ENCODE assay signal across 13 mouse cellular contexts in genomic region chr7:65430401-65430800, GRCm38 (mm10).
DNase-seq lines count a peak whose midpoint lies in the region; ATAC-seq and TF ChIP-seq lines count a peak whose summit lies in the region.
"Had no signal": no experiment of that assay in that cellular context is flagged by ENCODE, and none has a peak within 500 bp of the region (broad histone marks: within the 10 kb centered on the region; RNA-seq: fewer than 3 reads in every experiment).

No protein-coding gene starts in this region.

- peak overlapping the region; percentile 78 for H3K27ac ChIP-seq in layer of hippocampus, adult 2 months
- peak overlapping the region; percentile 72; the same call in 1 of the 2 replicates for H3K27ac ChIP-seq in cortical plate, adult 2 months (ENCODE audit: insufficient read depth, low read length)
- H3K27ac ChIP-seq: hindbrain, postnatal 0 days; liver, embryonic 13.5 days; midbrain, embryonic 15.5 days had no signal

- no peak for DNase-seq in layer of hippocampus, adult 2 months (ENCODE audit: low spot score in 2 of 2)
- no peak for DNase-seq in layer of hippocampus, postnatal 14 days (ENCODE audit: low spot score in 2 of 2)
- DNase-seq in lung, adult 18-20 months: peak; percentile 75 to 76
- no peak for DNase-seq in ovary, postnatal 36 days (ENCODE audit: low spot score)
- no peak for DNase-seq in layer of hippocampus, postnatal 36 days
- DNase-seq: gastrocnemius, postnatal 36 days; layer of hippocampus, adult 9-11 months; liver, embryonic 13.5 days had no signal

- TF ChIP-seq CTCF in layer of hippocampus, adult 2 months (conservative IDR thresholded peaks at IDR 0.05): no peak
- TF ChIP-seq CTCF in cortical plate, adult 2 months (IDR thresholded peaks at IDR 0.05; ENCODE audit: extremely low read depth, insufficient read depth, low read length): no peak

- no peak overlapping the region for H3K4me3 ChIP-seq in layer of hippocampus, adult 2 months
- H3K4me3 ChIP-seq in cortical plate, adult 2 months (ENCODE audit: insufficient read depth, low read length): no peak overlapping the region
- H3K4me3 ChIP-seq: liver, embryonic 13.5 days; midbrain, embryonic 15.5 days had no signal

- no peak for ATAC-seq in monocyte, adult 5-6 weeks (replicated peaks; ENCODE audit: insufficient number of reproducible peaks, low FRiP score, low TSS enrichment, poor library complexity, severe bottlenecking)
- ATAC-seq: forebrain, embryonic 14.5 days; hindbrain, postnatal 0 days; midbrain, embryonic 15.5 days had no signal

- TF ChIP-seq POLR2A in cortical plate, adult 2 months (IDR thresholded peaks at IDR 0.05; ENCODE audit: extremely low read depth, insufficient read depth, low read length): no peak

- H3K4me1 ChIP-seq in cortical plate, adult 2 months (ENCODE audit: control insufficient read depth, insufficient read depth, low read length): peaks cover 4% of the 10 kb centered on the region; the same call in 1 of the 2 replicates
- H3K4me1 ChIP-seq: liver, embryonic 13.5 days had no signal

Comparison
In these comparisons a context has a peak if more than half of its experiments do, and no peak if none do; other contexts are left out.
1. DNase-seq: peak in lung, adult 18-20 months (2 of 2); none in layer of hippocampus, adult 2 months (0 of 2), layer of hippocampus, postnatal 14 days (0 of 2), ovary, postnatal 36 days (single experiment) and layer of hippocampus, postnatal 36 days (0 of 2).